ENCODE assay signal across 14 mouse cellular contexts in the genomic region with DNA sequence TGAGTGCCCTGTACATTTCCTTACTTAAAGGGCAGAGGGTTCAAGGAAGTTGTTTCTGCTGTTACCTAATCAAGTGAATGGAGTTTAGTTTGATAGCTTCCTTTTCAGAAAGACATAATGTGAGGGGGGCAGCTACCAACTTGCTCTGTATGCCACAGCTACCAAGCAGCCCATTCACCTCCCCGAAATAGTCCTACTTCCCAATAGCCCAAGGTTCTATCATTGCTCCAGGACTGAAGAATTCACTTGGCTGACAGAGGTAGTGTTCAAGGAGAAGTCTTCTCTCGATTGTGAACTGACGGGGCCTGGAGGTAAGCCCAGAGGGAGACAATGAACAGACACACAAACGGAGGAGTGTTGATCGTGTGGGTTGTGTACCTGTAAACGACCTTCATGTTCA. TPM values are rescaled to one million over a fixed set of nuclear protein-coding genes. Genes with fewer than 3 reads are reported as not detected.
DNase-seq lines count a peak whose midpoint lies in the region; ATAC-seq and TF ChIP-seq lines count a peak whose summit lies in the region.
"Had no signal": no experiment of that assay in that cellular context is flagged by ENCODE, and none has a peak within 500 bp of the region (broad histone marks: within the 10 kb centered on the region; RNA-seq: fewer than 3 reads in every experiment).

No protein-coding gene starts in this region.

- H3K27ac ChIP-seq in spleen, adult 2 months (ENCODE audit: insufficient read depth, low read length): peak overlapping the region; percentile 97
- H3K27ac ChIP-seq in bone marrow, adult 2 months (ENCODE audit: control insufficient read depth, insufficient read depth, low read depth, low read length, poor library complexity): peak overlapping the region; percentile 82
- H3K27ac ChIP-seq in liver, embryonic 14.5 days: no peak overlapping the region
- no peak overlapping the region for H3K27ac ChIP-seq in stomach, embryonic 16.5 days (ENCODE audit: low read length)
- H3K27ac ChIP-seq in heart, embryonic 12.5 days (ENCODE audit: poor library complexity, severe bottlenecking): no peak overlapping the region
- H3K27ac ChIP-seq: embryonic facial prominence, embryonic 12.5 days; midbrain, embryonic 10.5 days had no signal

- ATAC-seq in liver, embryonic 14.5 days (ENCODE audit: insufficient read depth): no peak
- ATAC-seq in stomach, embryonic 16.5 days (ENCODE audit: insufficient read depth, low FRiP score): no peak
- no peak for ATAC-seq in megakaryocyte progenitor cell, adult 5-6 weeks (replicated peaks; ENCODE audit: poor library complexity)
- ATAC-seq in heart, embryonic 12.5 days (ENCODE audit: insufficient number of reproducible peaks, low FRiP score): no peak

- no peaks in the 10 kb centered on the region for H3K9me3 ChIP-seq in liver, embryonic 14.5 days (ENCODE audit: control insufficient read depth, low read length)
- no peaks in the 10 kb centered on the region for H3K9me3 ChIP-seq in stomach, embryonic 16.5 days (replicated peaks; ENCODE audit: control insufficient read depth, low read length)
- no peaks in the 10 kb centered on the region for H3K9me3 ChIP-seq in heart, embryonic 12.5 days (replicated peaks)
- H3K9me3 ChIP-seq: embryonic facial prominence, embryonic 12.5 days; midbrain, embryonic 10.5 days had no signal

- TF ChIP-seq POLR2A in spleen, adult 2 months (IDR thresholded peaks at IDR 0.05; ENCODE audit: low read depth, low read length): peak; percentile 27
- no peak for TF ChIP-seq POLR2A in bone marrow, adult 2 months (IDR thresholded peaks at IDR 0.05; ENCODE audit: borderline replicate concordance, control insufficient read depth, low read depth, low read length)

- 11% methylated on average over 6 of the region's 6 CpGs for WGBS in spleen, adult 2 months
- under 1% methylated on average over 6 of the region's 6 CpGs for WGBS in bone marrow, adult 2 months
- WGBS in liver, embryonic 14.5 days (ENCODE audit: insufficient replicate concordance): 37% methylated on average over 6 of the region's 6 CpGs
- WGBS in stomach, embryonic 16.5 days: 77% methylated on average over 6 of the region's 6 CpGs
- WGBS in heart, embryonic 12.5 days: 82% methylated on average over 6 of the region's 6 CpGs

- H3K4me3 ChIP-seq in spleen, adult 2 months (ENCODE audit: extremely low read depth, insufficient read depth, insufficient read length): peak overlapping the region; percentile 85
- peak overlapping the region; percentile 76 for H3K4me3 ChIP-seq in bone marrow, adult 2 months (replicated peaks; ENCODE audit: control insufficient read depth, low read depth, low read length)
- H3K4me3 ChIP-seq in liver, embryonic 14.5 days (ENCODE audit: insufficient read depth in 1 of 2, low read depth in 2 of 2, low read length in 2 of 2): peak overlapping the region; percentile 21 to 37
- peak overlapping the region; percentile 17; the same call in 1 of the 2 replicates for H3K4me3 ChIP-seq in stomach, embryonic 16.5 days (replicated peaks; ENCODE audit: low read length)
- H3K4me3 ChIP-seq in heart, embryonic 12.5 days: no peak overlapping the region
- H3K4me3 ChIP-seq: embryonic facial prominence, embryonic 12.5 days; midbrain, embryonic 10.5 days had no signal

- no peaks in the 10 kb centered on the region for H3K36me3 ChIP-seq in spleen, adult 2 months (ENCODE audit: control insufficient read depth, insufficient read depth, low read length)
- H3K36me3 ChIP-seq in liver, embryonic 14.5 days (replicated peaks; ENCODE audit: control insufficient read depth, insufficient read depth, low read depth): no peaks in the 10 kb centered on the region
- H3K36me3 ChIP-seq in stomach, embryonic 16.5 days (ENCODE audit: control insufficient read depth, insufficient read depth, low read length): no peaks in the 10 kb centered on the region
- no peaks in the 10 kb centered on the region for H3K36me3 ChIP-seq in heart, embryonic 12.5 days
- H3K36me3 ChIP-seq: embryonic facial prominence, embryonic 12.5 days; midbrain, embryonic 10.5 days had no signal

- TF ChIP-seq CTCF in spleen, adult 2 months (IDR thresholded peaks at IDR 0.05; ENCODE audit: extremely low read depth, insufficient read depth, insufficient read length, insufficient replicate concordance): no peak
- TF ChIP-seq CTCF in bone marrow, adult 2 months (IDR thresholded peaks at IDR 0.05; ENCODE audit: control insufficient read depth, insufficient read depth, low read length): no peak
- no peak for TF ChIP-seq CTCF in liver, embryonic 14.5 days (IDR thresholded peaks at IDR 0.05; ENCODE audit: low read depth)

- TF ChIP-seq EP300 in liver, embryonic 14.5 days (IDR thresholded peaks at IDR 0.05; ENCODE audit: low read depth): no peak

- H3K4me2 ChIP-seq in liver, embryonic 14.5 days (ENCODE audit: low read depth): peak overlapping the region; percentile 48
- H3K4me2 ChIP-seq in stomach, embryonic 16.5 days (ENCODE audit: low read depth, low read length): no peak overlapping the region
- no peak overlapping the region for H3K4me2 ChIP-seq in heart, embryonic 12.5 days
- H3K4me2 ChIP-seq: embryonic facial prominence, embryonic 12.5 days had no signal

- no peak for DNase-seq in spleen, adult 2 months (ENCODE audit: low read depth in 1 of 2, low spot score in 2 of 2)
- no peak for DNase-seq in spleen, adult 12 weeks (ENCODE audit: low spot score)
- no peak for DNase-seq in liver, embryonic 14.5 days (ENCODE audit: low read depth in 3 of 3, low spot score in 3 of 3)
- DNase-seq in layer of hippocampus, postnatal 36 days: no peak
- DNase-seq: adrenal gland, adult 2 months; cerebellum, postnatal 36 days; heart, adult 11 months; lung, adult 18-20 months had no signal

- no peaks in the 10 kb centered on the region for H3K27me3 ChIP-seq in spleen, adult 2 months (ENCODE audit: control insufficient read depth, insufficient read depth, low read length)
- no peaks in the 10 kb centered on the region for H3K27me3 ChIP-seq in liver, embryonic 14.5 days (ENCODE audit: control insufficient read depth, insufficient read depth, low read length)
- no peaks in the 10 kb centered on the region for H3K27me3 ChIP-seq in stomach, embryonic 16.5 days (ENCODE audit: control insufficient read depth, insufficient read depth, low read length)
- H3K27me3 ChIP-seq in heart, embryonic 12.5 days (replicated peaks): no peaks in the 10 kb centered on the region
- H3K27me3 ChIP-seq: embryonic facial prominence, embryonic 12.5 days had no signal

- H3K4me1 ChIP-seq in spleen, adult 2 months (ENCODE audit: control insufficient read depth, insufficient read depth, insufficient read length): peaks cover 10% of the 10 kb centered on the region; the same call in 1 of the 2 replicates
- peaks cover 5% of the 10 kb centered on the region for H3K4me1 ChIP-seq in bone marrow, adult 2 months (ENCODE audit: control insufficient read depth, insufficient read depth, low read length)
- H3K4me1 ChIP-seq in liver, embryonic 14.5 days (replicated peaks; ENCODE audit: control insufficient read depth in 2 of 2, insufficient read depth in 2 of 2, low read length in 1 of 2): peaks cover 0 to 12% of the 10 kb centered on the region in 2 experiments; a peak in 2 of 4 replicates
- no peaks in the 10 kb centered on the region for H3K4me1 ChIP-seq in stomach, embryonic 16.5 days (ENCODE audit: control insufficient read depth, insufficient read depth, low read length)
- H3K4me1 ChIP-seq in heart, embryonic 12.5 days (replicated peaks): 0 out of 2 replicates have a peak, but pooled peaks cover 6% of the 10 kb centered on the region
- H3K4me1 ChIP-seq: embryonic facial prominence, embryonic 12.5 days; midbrain, embryonic 10.5 days had no signal

- no peak overlapping the region for H3K9ac ChIP-seq in liver, embryonic 14.5 days (replicated peaks)
- H3K9ac ChIP-seq in stomach, embryonic 16.5 days (ENCODE audit: low read length): no peak overlapping the region
- H3K9ac ChIP-seq in heart, embryonic 12.5 days: no peak overlapping the region
- H3K9ac ChIP-seq: embryonic facial prominence, embryonic 12.5 days had no signal

RNA-seq across cellular contexts. Expression of a gene that starts 36.2 kb away (rescaled TPM):
- polyA plus RNA-seq in spleen, adult 2 months (2012; rRNA removed): 152 and 254 TPM in 2 replicates
- 6.5 and 17.4 TPM in 2 replicates for polyA plus RNA-seq in bone marrow, adult 2 months (2011; ENCODE audit: insufficient read depth, insufficient read length, low replicate concordance, missing spikeins)
- polyA plus RNA-seq in liver, embryonic 14.5 days (2012; rRNA removed): 0.75 and 1.4 TPM in 2 replicates
- polyA plus RNA-seq in liver, embryonic 14.5 days (2014; fragmentation: Nextera tagmentation; extraction: Ambion mirVana): 1.8 and 2.7 TPM in 2 replicates
- 1.7 and 2.2 TPM in 2 replicates for polyA plus RNA-seq in stomach, embryonic 16.5 days (2015; fragmentation: Nextera tagmentation; extraction: Ambion mirVana)
- 14.7 and 26.8 TPM in 2 replicates for total RNA-seq in megakaryocyte progenitor cell, adult 5-6 weeks (2015)
- total RNA-seq in megakaryocyte progenitor cell, adult 5-6 weeks (2017): 34.1 and 46.1 TPM in 2 replicates
- polyA plus RNA-seq in heart, embryonic 12.5 days (2016; fragmentation: Nextera tagmentation; extraction: Ambion mirVana): 0.14 and 0.27 TPM in 2 replicates
- total RNA-seq in layer of hippocampus, postnatal 36 days (2021): under 1 TPM in 1 of 2 experiments, not detected in 1; 0.23 TPM

Comparison
In these comparisons a context has a peak if more than half of its experiments do, and no peak if none do; other contexts are left out.
1. H3K27ac ChIP-seq: peak in spleen, adult 2 months (single experiment) and bone marrow, adult 2 months (single experiment); none in liver, embryonic 14.5 days (single experiment), stomach, embryonic 16.5 days (single experiment) and heart, embryonic 12.5 days (single experiment).